Mouse (Mus musculus) liver, adult 10 weeks (tissue): Measurements from ENCODE around the gene Evi2a. TPM values are rescaled to one million over a fixed set of nuclear protein-coding genes. Genes with fewer than 3 reads are reported as not detected.

Experiments
- polyA plus RNA-seq: library from polyadenylated mRNA; stranded (reverse); fragments of 350-450 nt; fragmentation: Illumina TruSeq; extraction: RNeasy Lipid Tissue Mini Kit (QIAGEN cat#74804); gene quantifications from one replicate; pipeline ENCODE4 v1.2.3, GENCODE M21; 2014; ENCODE audit warnings: low read depth, low replicate concordance

The Evi2a gene
- 3.8 TPM for polyA plus RNA-seq

GRCm38 (mm10) chr11:79530333-79530761, at the start of gene Evi2a, which contains the start of gene Evi2:
TSS of gene Evi2a (minus strand) at chr11:79530609.
TSS of gene Evi2 (minus strand) at chr11:79530589.

GRCm38 (mm10) chr11:79523560-79524309, 6.7 kb downstream of the Evi2a start, which contains the start of gene Evi2b:
TSS of gene Evi2b (minus strand) at chr11:79523762.

GRCm38 (mm10) chr11:79503845-79504244, 26.6 kb downstream of the Evi2a start, which contains the start of gene Omg:
TSS of gene Omg (minus strand) at chr11:79504084.

Other genes starting within 250 kb of the Evi2a start
- gene Gm9964, start 233.7 kb downstream of the Evi2a start, polyA plus RNA-seq = not detected
- 11.4 TPM for gene Nf1, start 190.9 kb downstream of the Evi2a start, polyA plus RNA-seq
- not detected for gene Omg, start 26.5 kb downstream of the Evi2a start, polyA plus RNA-seq
- 6.3 TPM for gene Evi2b, start 6.8 kb downstream of the Evi2a start, polyA plus RNA-seq
- gene Evi2, start within 50 bp of the Evi2a start, polyA plus RNA-seq = 0.82 TPM
- 1.5 TPM for gene Rab11fip4, start 60.6 kb upstream of the Evi2a start, polyA plus RNA-seq